Mouse (Mus musculus) cerebellum, postnatal 4 days (tissue): ENCODE measurements at regions not wholly inside any gene's neighbourhood (a gene's known extent, or its start where the extent isn't known, plus 50 kb on each side); places are given as distances from the start of the nearest gene placed in this dataset.
"Not testable (repeated sequence)": the region's sequence is repeated elsewhere in the genome, so short reads cannot be mapped to it uniquely, and the experiment has no call there.

Experiments
- DNase-seq, 2 experiments: peaks; one replicate each; pipeline ENCODE4 v3.0.0; 2022; ENCODE audit warnings: low spot score in 2 of 2, mixed read lengths in 1 of 2

DNA sequence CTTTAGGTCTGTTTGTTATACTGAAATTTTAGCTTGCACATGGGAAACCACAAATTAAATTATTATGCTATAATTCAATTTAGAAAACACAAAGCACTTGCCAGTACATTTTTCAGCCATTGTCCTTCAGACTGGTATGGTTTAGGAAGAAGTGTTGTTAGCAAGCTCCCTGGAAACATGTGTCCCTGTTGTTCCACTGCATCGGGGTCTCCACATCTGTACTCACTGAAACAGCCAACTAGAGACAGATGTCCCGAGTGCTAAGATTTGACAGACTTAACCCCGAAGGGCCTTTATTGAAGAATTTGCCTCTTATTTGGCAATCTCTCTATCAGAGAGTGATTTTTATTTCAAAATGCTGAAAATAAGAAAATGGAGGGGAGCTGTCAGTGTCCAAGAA is 362.6 kb downstream of the Rfpl4b start:
- no peak for DNase-seq

DNA sequence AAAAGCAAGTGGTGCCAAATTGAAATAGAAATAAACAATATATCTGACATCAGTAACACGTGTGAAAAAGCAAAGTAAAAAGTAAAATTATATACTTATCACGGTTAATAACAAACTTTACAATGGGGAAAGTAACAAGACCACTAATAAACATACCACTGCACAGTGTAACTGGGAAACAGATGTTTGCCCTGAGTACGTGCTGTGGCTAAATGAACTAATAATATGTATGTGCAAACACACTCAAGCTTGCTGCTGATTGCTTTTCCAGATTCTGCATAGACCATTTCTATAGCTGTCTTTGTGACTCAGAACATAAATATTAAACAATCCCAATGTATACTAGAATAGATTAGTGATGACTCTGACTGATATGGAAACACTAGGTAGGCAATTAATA is 363.2 kb downstream of the Rfpl4b start:
- DNase-seq, result no peak

DNA sequence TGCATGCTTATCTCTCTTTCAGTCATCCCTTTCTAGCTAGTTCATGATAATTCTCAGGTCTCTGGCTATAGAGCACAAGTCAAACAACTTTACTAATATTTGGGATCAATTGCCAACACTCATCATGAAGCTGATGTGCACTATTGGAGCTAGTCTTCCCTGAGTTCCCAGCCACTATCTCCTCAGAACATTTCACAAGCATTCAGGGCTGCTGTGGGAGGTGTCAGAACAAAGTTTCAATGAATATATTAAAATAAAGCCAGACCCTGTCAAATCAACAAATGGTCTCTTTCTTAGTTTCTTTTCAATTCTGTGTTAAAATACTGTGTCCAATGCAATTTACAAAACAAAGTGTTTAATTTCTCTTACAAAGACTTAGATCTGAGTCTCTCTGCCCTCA is 364.8 kb downstream of the Rfpl4b start:
- DNase-seq, result no peak

DNA sequence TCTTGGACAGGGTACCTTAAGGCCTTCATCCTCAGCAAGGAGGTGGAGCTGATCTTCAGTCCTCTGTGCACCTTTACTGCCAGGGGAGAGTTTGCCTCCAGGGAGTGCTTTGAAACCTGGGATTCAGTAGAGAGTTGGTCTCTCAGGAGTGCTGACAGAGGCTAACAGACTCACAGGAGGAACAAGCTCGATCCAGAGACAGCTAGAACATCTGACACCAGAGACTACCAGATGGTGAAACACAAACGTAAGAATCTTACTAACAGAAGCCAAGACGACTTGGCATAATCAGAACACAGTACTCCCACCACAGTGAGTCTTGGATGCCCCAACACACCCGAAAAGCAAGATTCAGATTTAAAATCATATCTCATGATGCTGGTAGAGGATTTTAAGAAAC is 372.3 kb downstream of the Rfpl4b start:
- DNase-seq, result no peak

DNA sequence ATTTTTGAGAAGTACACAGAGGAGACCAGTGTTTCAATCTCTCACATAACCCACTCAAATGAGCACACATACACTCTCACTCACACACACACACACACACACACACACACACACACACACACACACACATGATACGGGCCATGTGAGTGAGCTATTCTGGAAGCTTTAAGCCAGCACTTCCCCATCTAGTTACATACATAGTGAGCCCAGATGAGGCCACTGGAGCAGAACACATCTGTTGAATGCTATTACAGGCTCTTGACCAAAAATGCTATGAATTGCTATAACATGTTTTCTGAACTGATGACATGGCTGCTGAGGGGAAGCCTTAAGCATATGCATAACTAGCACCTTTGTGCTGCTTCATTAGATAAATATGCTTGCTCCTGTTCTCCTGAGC is 373.9 kb downstream of the Rfpl4b start:
- DNase-seq, result no peak

DNA sequence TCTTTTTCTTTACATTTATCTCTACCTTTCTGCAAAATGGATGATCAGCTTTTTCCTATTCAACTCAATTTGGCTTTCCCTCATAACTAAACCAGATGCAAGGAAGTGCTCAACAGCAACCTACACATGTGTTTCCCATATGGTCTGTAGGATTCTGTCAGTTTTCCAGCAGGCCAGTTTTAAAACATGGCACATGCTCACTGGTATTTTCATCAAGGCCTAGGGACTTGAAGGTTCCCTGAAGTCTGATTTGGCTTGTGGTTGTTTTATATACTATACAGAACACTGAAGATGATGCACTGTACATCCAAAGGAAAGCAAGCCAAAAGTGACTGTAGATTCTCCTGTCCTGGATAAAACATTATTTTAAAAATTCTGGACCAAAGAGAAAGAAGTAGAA is 374.3 kb downstream of the Rfpl4b start:
- no peak for DNase-seq

DNA sequence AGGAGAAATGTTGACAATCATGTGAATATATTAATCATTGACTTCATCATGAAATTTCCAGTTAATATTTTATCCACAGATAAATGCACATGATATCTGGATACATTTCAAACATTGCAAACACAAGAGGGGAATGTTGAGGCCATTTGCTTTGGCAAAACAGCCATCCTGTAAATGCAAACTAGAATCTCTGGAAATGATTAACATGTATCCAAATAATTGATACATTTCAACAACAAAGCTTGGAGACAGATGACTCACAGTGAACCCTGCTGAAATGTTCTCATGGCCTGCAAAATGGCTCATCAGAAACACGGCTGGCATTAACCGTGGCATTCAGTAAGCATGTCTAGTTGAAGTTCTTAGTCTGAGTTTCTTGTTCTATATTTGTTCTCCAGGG is 382.3 kb downstream of the Rfpl4b start:
- no peak for DNase-seq

DNA sequence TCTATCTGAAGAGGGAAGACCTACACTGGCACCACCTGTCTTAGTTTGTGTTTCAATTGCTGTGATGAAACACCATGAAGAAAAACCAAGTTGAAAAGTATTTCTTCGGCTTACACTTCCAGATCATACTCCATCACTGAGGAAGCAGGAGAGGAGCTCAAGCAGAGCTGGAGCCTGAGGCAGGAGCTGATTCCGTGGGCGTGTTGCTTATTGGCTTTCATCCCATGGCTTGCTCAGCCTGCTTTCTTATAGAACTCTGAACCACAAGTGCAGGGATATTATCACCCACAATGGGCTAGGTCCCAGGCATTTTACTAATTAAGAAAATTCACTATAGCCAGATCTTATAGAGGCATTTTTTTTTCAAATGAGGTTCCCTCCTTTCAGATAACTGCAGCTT is 384.7 kb downstream of the Rfpl4b start:
- DNase-seq, result no peak

DNA sequence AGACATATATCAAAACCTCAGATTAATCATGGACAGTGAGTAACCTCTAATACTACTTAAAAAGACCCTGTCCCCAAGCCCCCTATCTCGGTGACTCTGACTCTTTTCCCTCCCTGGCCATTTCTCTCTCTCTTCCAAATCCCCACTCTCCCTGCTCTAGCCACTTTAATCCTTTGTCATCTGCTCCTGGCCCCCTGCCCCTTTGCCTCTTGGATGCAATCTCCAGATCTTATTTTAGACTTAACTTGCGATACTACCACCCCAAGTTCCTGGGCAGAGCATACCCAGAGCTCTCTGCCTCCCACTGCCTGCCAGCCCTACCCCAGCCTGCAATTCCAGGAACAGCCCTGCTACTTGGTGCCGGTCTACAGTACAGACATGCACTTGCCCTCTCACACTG is 400.0 kb downstream of the Rfpl4b start:
- DNase-seq, result no peak

DNA sequence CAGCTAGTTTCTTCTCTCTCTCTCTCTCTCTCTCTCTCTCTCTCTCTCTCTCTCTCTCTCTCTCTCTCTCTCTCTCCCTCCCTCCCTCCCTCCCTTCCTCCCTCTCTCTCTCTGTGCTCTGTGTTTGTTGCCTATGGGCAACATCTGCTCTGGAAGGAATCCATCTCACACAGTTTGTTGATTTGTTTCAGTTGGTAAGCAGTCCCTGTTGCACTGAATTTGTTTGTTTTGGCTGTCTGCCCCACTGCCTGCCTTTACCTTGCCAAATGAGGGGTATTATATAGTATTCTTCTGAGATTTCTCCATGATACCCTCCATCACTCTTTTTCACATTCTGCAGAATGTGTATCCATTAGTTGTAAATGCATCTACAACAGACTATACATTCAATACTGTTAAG is 401.8 kb downstream of the Rfpl4b start:
- no peak for DNase-seq

DNA sequence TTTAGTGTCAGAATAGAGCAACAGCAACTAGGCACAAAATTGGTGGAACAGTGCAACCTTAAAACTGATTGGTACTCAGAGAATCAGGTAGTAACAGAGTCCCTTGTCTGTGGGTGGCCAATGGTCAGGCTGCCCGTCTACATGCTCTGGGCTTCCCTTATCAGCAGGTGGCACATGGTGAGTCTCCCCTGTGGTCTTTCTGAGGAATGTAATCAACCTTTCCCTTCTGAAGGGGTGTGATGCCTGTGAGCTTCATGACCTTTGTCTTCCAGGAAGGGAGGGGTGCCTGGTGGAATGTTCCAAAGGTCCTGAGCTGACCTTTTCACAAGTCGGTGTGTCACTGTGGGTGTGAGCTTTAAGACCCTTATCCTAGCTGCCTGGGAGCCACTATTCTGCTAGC is 438.4 kb downstream of the Rfpl4b start:
- DNase-seq, result no peak

DNA sequence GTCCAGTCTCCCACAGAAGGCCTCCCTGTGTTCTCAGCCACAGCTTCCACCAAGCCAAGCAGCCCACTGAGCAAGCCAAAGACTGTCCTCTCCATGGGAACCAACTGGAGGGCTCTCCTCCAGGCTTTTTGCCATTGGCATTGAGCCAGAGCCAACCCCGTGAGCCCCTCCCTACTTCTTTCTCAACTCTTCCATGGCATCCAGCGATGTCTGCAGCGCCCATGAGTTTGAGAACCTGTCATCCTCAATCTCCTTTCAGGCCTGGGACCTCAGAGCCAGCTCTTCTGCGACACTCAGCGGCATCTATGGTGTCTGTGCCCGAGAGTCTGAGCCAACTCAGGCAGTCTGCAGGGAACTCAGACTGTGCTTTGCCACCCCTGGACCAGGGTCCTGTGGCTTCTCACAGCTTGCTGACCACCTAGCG is 439.7 kb downstream of the Rfpl4b start:
- peak; percentile 34 to 68 for DNase-seq

DNA sequence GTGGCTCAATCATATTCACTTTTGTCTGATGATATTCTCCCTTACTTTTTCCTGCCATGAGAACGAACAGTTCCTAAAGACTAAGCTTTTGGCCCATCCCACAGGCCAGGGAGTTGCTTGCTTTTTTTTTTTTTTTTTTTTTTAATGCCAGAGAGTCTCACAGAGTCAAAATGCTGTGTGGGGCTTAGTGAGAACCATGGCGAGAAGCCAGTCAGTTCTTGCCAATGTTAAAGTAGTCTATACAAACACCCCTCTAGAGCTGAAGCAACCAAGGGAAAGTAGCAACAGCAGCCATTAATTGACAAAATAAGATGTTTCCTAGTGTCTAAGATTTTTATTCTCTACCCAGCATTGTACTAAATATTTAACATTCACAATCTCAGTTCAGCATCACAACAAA is 441.2 kb downstream of the Rfpl4b start:
- peak in 1 of 2 experiments; percentile 16 for DNase-seq

DNA sequence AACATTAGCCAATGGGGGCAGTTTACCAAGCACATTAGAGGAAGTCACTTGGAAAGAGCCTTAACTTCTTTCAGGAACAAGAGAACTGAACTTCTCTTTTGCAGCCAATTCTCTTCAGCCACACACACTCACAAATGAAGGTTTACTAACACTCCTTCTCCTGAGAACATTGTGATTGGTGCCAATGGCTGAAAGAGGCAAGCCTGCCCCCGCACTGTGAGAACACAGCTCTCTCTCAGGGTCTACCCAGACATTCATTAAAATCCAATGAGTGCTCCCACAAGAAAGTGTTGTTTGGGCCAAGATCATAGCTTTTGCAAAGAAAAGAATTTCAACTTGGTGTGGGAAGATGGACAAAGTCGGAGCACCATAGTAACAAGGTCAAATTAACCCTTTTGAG is 454.8 kb downstream of the Rfpl4b start:
- no peak for DNase-seq

DNA sequence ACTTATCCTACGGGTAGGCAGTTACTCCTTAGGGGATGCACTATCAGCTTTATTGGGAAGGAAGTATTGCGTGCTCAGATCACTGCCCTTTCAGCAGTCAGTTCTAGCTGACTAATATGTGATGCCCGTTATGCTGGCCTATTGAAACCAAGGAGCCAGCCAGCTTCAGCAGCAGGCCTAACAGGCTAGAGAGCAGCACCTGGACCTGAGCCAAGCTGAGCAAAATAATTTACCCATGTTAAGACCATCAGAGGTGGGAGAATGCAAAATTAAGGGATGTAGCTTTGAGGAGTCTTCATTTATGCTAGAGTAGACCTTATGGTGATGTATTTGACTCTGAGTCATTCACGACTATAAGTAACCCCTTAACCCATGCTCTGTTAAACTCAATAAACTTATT is 456.7 kb downstream of the Rfpl4b start:
- DNase-seq, result no peak

DNA sequence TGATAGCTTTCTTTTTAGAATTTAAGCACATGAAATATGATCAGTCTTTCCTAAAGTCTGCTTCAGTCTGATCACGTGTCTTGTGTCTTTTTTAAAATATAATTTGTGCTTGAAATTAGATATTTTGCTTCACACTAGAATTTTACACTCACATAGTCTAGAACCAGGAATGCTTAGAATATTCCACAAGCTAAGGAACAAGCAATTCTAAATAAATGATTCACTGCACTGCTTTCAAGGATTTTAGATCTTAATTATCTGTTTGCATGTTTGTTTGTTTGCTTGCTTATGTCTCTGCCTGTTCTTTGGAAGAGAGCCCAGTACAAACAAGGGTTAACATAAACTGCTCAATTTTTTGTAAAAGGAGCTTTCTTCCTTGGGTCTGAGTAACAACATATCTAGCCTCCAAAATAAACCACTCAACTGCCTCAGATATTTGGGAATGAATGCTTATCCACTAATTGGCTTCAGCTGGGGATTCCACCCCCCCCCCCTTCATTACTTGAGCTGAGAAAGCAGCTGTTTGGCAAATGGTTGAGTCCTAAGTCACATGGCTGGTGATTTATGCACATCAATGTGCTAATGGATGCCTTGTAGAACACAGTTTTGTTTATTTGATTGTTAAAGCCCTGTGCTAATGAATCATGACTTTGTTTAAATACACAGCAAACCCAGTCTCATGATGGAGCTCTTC is 463.9 kb downstream of the Rfpl4b start:
- DNase-seq, result no peak

DNA sequence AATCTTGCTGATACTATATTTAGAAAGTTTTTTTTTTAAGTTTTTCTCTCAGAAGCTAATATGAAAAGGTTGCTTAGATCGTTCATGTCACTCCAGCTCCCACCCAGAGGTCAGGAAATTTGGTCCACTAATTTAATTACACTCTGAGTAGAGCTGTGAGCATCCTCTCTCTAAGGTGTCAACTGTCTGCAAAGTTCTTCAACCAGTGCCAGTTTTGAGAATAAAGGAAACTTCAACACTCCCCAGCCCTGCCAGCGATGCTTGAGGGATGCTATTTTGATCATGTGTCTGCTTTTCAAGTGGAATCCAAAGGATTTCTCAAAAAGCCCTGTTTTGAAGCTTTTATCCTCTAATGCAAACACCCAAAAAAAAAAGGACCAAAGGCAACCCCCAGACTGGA is 467.6 kb downstream of the Rfpl4b start:
- no peak for DNase-seq

DNA sequence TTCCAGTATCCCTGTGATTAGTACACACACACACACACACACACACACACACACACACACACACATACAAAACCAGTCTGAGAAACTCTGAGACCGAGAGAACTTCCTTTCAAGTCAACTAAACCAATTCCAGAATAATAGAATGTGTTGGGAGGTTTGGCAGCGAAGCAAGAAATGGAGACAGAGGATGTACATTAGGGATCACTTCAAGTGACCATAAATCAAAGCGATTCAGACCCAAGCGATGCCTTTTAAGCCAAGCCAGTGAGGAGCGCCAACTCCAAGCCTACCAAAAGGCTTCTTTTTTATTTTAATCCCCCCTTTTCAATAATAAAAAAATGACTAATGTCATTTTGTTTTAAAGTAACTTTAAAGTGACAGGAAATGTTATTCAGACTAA is 468.1 kb downstream of the Rfpl4b start:
- no peak for DNase-seq

DNA sequence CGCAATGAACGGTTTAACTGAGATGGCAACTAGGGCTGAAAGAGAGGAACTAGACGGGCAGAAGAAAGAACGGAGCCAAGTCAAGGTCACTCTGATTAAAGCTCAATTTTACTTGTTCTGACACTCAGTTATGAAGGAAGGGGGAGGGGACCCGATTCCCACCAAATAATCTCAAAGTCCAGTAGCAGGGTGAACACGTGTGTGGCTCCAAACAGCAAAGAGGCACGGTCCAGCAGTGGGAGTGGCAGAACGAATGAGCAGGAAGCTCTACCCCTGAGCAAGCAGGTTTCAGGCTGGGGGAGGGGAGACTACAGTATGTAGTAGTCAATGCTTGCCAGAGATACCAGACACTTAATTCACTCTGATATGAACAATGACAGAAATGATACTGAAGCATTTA is 474.6 kb downstream of the Rfpl4b start:
- DNase-seq, result not testable (repeated sequence)

DNA sequence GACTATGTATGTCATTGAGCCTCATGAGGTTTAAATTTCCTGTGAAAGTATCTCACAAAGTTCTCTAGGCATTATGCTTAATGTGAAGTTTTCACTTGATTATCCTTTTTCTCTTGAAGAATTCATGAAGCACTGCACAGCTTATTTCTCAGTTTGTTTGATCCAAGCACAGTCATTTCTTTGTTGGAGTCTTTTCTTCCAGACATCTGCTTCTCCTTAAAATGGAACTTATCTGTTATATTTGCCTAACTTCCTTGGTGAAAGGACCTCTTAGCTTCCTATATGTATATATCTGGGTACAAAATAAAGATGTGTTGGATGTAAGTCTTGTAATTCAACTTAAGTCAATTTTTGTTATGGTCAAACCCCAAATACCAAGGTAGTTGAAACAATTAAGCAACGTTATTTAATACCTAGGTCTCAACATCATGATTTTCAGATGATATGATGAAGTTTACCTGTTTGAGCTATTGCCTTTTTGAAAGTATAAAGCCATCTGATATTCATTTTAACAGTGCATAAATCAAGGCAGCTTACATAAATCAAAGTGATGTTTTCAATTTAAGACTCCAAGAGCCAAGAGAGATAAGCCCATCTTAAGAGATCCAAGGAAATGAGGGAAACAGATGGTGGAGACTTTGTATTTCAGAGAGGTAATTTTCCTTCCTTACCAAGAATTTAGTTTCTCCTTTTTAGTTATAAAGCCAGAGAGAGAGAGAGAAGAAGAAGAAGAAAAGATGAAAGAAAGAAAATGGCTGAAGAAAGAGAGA is 481.0 kb downstream of the Rfpl4b start:
- DNase-seq, result no peak

DNA sequence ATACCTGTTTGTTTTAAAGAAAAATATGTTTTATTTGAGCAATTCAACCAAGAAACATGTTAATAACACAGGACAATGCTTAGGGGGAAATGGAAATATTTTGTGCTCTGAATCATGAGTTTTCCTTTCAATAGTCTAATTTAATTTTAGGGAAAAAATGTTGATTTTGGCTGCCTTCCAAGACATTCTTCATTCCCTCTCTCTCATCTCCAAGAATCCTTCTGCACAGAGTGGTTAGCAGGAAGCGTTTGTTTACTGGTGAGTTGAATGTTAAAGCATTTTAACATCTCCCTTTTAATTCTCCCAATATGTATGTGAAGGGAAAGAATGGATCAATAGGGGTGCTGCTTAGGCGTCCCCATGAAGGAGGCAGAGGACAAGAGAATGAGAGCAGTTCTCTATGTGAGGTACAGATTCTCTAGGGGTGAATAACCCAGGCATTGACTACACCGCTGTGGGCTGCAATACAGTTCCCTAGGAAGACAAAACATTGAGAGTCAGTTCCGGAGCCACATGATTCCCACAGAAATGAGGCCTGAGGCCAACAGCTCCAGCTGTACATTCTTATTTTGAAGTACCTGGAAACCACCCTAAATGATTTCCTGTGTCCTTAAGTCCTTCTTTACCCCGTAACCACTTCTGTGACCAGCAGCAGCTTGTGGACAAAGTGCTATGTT is 512.7 kb downstream of the Rfpl4b start:
- DNase-seq, result no peak

DNA sequence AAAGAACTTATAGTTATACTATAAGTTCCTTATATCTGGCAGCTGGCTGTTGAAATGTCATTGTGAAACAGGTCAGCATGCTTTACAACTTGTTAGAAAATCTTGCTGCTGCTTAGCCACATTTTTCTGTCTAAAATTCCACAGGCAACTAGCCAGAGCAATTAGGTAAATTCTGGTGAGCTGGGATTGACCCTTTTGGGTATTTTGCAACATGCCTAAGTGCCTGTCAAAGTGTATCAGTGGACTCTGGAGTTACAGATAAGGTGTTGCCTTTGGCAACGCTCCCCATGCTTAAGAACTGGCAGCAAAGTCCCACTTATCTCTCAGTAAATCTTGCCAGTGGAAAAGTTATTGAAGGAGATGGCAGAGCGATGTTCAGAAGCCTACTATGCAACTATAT is 525.9 kb downstream of the Rfpl4b start:
- no peak for DNase-seq

DNA sequence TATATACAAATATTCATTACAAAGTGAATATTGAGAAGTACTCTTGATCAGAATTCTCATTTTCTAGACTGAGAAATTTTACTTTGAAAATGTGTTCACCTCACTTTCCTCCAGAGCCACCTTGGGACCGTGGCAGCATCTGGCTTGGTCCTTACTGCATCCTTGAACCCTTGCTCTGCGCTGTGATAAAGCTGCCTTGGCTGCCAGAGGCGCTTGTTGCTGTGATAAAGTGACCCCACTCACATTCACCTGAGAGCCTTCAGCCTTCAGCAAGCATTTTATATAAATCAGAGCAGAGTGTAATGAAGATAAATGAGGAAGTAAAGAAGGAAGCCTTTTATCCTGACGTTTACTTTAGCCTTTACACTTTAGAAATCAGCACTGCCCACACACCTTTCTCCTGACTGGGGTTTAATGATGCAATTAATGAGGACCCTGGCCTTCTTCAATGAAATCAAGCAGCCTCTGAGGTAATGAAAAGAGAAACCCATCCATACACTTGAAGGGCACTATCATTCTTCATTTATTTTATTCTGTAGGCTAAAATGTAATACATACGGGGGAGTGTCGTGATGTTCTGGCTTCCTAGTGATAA is 532.8 kb downstream of the Rfpl4b start:
- no peak for DNase-seq
